Comparison of ENCODE assay signal across 23 mouse cellular contexts in the genomic region with DNA sequence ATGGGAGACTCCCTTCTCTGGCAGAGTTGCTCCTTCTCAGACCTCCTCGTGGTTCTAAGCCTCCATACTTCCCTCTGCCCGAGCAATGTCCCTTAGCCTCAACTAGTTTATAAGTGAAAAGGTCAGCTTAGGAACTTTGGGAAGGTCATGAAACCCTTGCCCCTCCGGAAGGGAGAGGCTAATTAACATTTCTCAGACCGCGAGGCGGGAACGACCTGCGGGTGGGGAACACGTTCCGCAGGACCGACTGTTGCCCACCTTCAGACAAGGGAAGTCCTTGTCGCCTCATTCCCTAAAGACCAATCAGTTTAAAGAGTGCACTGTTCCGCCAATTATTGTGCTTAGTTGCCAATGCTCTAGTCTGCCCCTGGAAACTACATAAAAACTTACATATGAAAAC. TPM values are rescaled to one million over a fixed set of nuclear protein-coding genes. Genes with fewer than 3 reads are reported as not detected.
DNase-seq lines count a peak whose midpoint lies in the region; ATAC-seq and TF ChIP-seq lines count a peak whose summit lies in the region.
"Had no signal": no experiment of that assay in that cellular context is flagged by ENCODE, and none has a peak within 500 bp of the region (broad histone marks: within the 10 kb centered on the region; RNA-seq: fewer than 3 reads in every experiment).

No protein-coding gene starts in this region.

- H3K27ac ChIP-seq in ES-Bruce4 (ENCODE audit: insufficient read depth, low read length), result peak overlapping the region; percentile 93
- peak overlapping the region; percentile 88 for H3K27ac ChIP-seq in ES-E14 (ENCODE audit: insufficient read depth, low read depth, low read length, poor library complexity, severe bottlenecking)
- H3K27ac ChIP-seq in kidney, embryonic 14.5 days (ENCODE audit: low read depth, low read length), result no peak overlapping the region
- no peak overlapping the region for H3K27ac ChIP-seq in heart, embryonic 11.5 days (ENCODE audit: low read depth, low read length)
- H3K27ac ChIP-seq: embryonic facial prominence, embryonic 13.5 days; embryonic facial prominence, embryonic 15.5 days; forebrain, embryonic 10.5 days; forebrain, embryonic 12.5 days had no signal

- H3K9ac ChIP-seq in ES-Bruce4 (ENCODE audit: low read depth, poor library complexity, severe bottlenecking) (peak overlapping the region; percentile 41), ES-E14 (ENCODE audit: insufficient read depth, low read depth, low read length, poor library complexity, severe bottlenecking) (peak overlapping the region; percentile 71; the same call in 1 of the 2 replicates)
- no peak overlapping the region for H3K9ac ChIP-seq in kidney, embryonic 14.5 days (ENCODE audit: low read depth, low read length)
- no peak overlapping the region for H3K9ac ChIP-seq in heart, embryonic 11.5 days (ENCODE audit: low read depth, low read length)
- H3K9ac ChIP-seq: embryonic facial prominence, embryonic 13.5 days; embryonic facial prominence, embryonic 15.5 days; forebrain, embryonic 12.5 days had no signal

- in situ Hi-C loops in ES-E14 (cut with MboI; ENCODE audit: low sequenced_read_pairs in 2 of 2, unreplicated experiment in 2 of 2), result no loop called here

- H3K4me1 ChIP-seq in ES-Bruce4 (ENCODE audit: control insufficient read depth, insufficient read depth, low read length) (peaks cover 4% of the 10 kb centered on the region), ES-E14 (ENCODE audit: control insufficient read depth in 2 of 2, insufficient read depth in 2 of 2, low read length in 2 of 2, poor library complexity in 1 of 2) (peaks cover 17 to 18% of the 10 kb centered on the region in 2 experiments)
- no peaks in the 10 kb centered on the region for H3K4me1 ChIP-seq in kidney, embryonic 14.5 days (ENCODE audit: control insufficient read depth, insufficient read depth, low read length)
- H3K4me1 ChIP-seq in heart, embryonic 11.5 days (ENCODE audit: control insufficient read depth, insufficient read depth, low read length), result no peaks in the 10 kb centered on the region
- H3K4me1 ChIP-seq: embryonic facial prominence, embryonic 15.5 days; forebrain, embryonic 12.5 days had no signal

- TF ChIP-seq EP300 in ES-Bruce4 (IDR thresholded peaks at IDR 0.05; ENCODE audit: insufficient read depth, low read depth, low read length), result peak; percentile 96

- H3K4me3 ChIP-seq in ES-Bruce4 (ENCODE audit: low read depth, low read length), result 0 out of 2 replicates have a peak overlapping the region, but pooled peaks have one; percentile 17
- H3K4me3 ChIP-seq in ES-E14 (ENCODE audit: insufficient read depth in 1 of 2, low read depth in 1 of 2, low read length in 2 of 2, poor library complexity in 1 of 2, severe bottlenecking in 1 of 2), result peak overlapping the region; percentile 37 to 41; a peak in 3 of 4 replicates
- no peak overlapping the region for H3K4me3 ChIP-seq in kidney, embryonic 14.5 days (ENCODE audit: low read length)
- no peak overlapping the region for H3K4me3 ChIP-seq in heart, embryonic 11.5 days (ENCODE audit: low read depth, low read length)
- H3K4me3 ChIP-seq: embryonic facial prominence, embryonic 13.5 days; embryonic facial prominence, embryonic 15.5 days; erythroblast, embryonic 14.5 days; forebrain, embryonic 10.5 days; forebrain, embryonic 12.5 days had no signal

- TF ChIP-seq CTCF in ES-Bruce4 (IDR thresholded peaks at IDR 0.05; ENCODE audit: low read depth, low read length), result no peak

- H3K27me3 ChIP-seq in ES-Bruce4 (ENCODE audit: control insufficient read depth, insufficient read depth, low read length, poor library complexity, severe bottlenecking), result no peaks in the 10 kb centered on the region
- H3K27me3 ChIP-seq in kidney, embryonic 14.5 days (ENCODE audit: control insufficient read depth, insufficient read depth, low read length), result no peaks in the 10 kb centered on the region
- H3K27me3 ChIP-seq in heart, embryonic 11.5 days (ENCODE audit: control insufficient read depth, insufficient read depth, low read length), result no peaks in the 10 kb centered on the region
- H3K27me3 ChIP-seq: embryonic facial prominence, embryonic 13.5 days; embryonic facial prominence, embryonic 15.5 days had no signal

- no peak for ATAC-seq in kidney, embryonic 14.5 days (ENCODE audit: low FRiP score, low TSS enrichment)
- no peak for ATAC-seq in heart, embryonic 11.5 days (replicated peaks; ENCODE audit: insufficient number of reproducible peaks, low FRiP score, low TSS enrichment)
- ATAC-seq: forebrain, embryonic 14.5 days; forebrain, embryonic 16.5 days had no signal

- H3K36me3 ChIP-seq in ES-Bruce4 (ENCODE audit: control insufficient read depth, insufficient read depth, low read length, poor library complexity, severe bottlenecking) (no peaks in the 10 kb centered on the region), ES-E14 (ENCODE audit: control insufficient read depth, insufficient read depth, low read length, poor library complexity, severe bottlenecking) (no peaks in the 10 kb centered on the region)
- no peaks in the 10 kb centered on the region for H3K36me3 ChIP-seq in kidney, embryonic 14.5 days (ENCODE audit: control insufficient read depth, insufficient read depth, low read length)
- no peaks in the 10 kb centered on the region for H3K36me3 ChIP-seq in heart, embryonic 11.5 days (ENCODE audit: control insufficient read depth, insufficient read depth, low read length)
- H3K36me3 ChIP-seq: embryonic facial prominence, embryonic 13.5 days; embryonic facial prominence, embryonic 15.5 days; forebrain, embryonic 10.5 days; forebrain, embryonic 12.5 days had no signal

- H3K9me3 ChIP-seq in ES-Bruce4 (replicated peaks; ENCODE audit: control insufficient read depth, insufficient read depth, low read length, poor library complexity, severe bottlenecking), result no peaks in the 10 kb centered on the region
- no peaks in the 10 kb centered on the region for H3K9me3 ChIP-seq in ES-E14 (ENCODE audit: control insufficient read depth, insufficient read depth, low read depth, low read length)
- peaks cover 5% of the 10 kb centered on the region; the same call in 1 of the 2 replicates for H3K9me3 ChIP-seq in kidney, embryonic 14.5 days (ENCODE audit: control insufficient read depth, low read length)
- H3K9me3 ChIP-seq in heart, embryonic 11.5 days (replicated peaks; ENCODE audit: control insufficient read depth, low read length), result no peaks in the 10 kb centered on the region
- H3K9me3 ChIP-seq: embryonic facial prominence, embryonic 13.5 days; embryonic facial prominence, embryonic 15.5 days; forebrain, embryonic 12.5 days had no signal

- DNase-seq in ES-E14 (ENCODE audit: low read depth, low spot score) (no peak), ZHBTc4 (ENCODE audit: low read depth, low spot score) (peak; percentile 71)
- DNase-seq in kidney, postnatal 25 days, result no peak
- DNase-seq: adrenal gland, adult 2 months; adrenal gland, postnatal 10 days; adrenal gland, postnatal 25 days; cerebellum, adult 11 months; cerebellum, adult 18-20 months; cerebellum, adult 8-10 months; cerebellum, adult 9-11 months; cerebellum, postnatal 14 days; cerebellum, postnatal 36 days; embryo, embryonic 11 days had no signal

- no peak overlapping the region for H3K4me2 ChIP-seq in kidney, embryonic 14.5 days (replicated peaks; ENCODE audit: low read depth, low read length)
- H3K4me2 ChIP-seq in heart, embryonic 11.5 days, result no peak overlapping the region
- H3K4me2 ChIP-seq: embryonic facial prominence, embryonic 13.5 days; embryonic facial prominence, embryonic 15.5 days; forebrain, embryonic 12.5 days had no signal

- no peak for TF ChIP-seq POLR2A in ES-Bruce4 (IDR thresholded peaks at IDR 0.05; ENCODE audit: insufficient read depth, low read length)

- WGBS in kidney, embryonic 14.5 days, result 76% methylated on average over 13 of the region's 13 CpGs
- 67% methylated on average over 13 of the region's 13 CpGs for WGBS in heart, embryonic 11.5 days (ENCODE audit: insufficient replicate concordance)

TF ChIP-seq in ES-E14, 5 proteins besides CTCF, POLR2A, EP300 and RAD21:
- TF ChIP-seq CHD2 (IDR thresholded peaks at IDR 0.05; ENCODE audit: low read depth, low read length), result no peak
- no peak for TF ChIP-seq HCFC1 (IDR thresholded peaks at IDR 0.05; ENCODE audit: borderline replicate concordance, insufficient read depth, low read length)
- TF ChIP-seq ZC3H11A (IDR thresholded peaks at IDR 0.05; ENCODE audit: borderline replicate concordance, low read depth, low read length), result no peak
- no peak for TF ChIP-seq MAFK (IDR thresholded peaks at IDR 0.05; ENCODE audit: insufficient read depth, low read depth, low read length)
- no peak for TF ChIP-seq ZNF384 (IDR thresholded peaks at IDR 0.05; ENCODE audit: low read depth, low read length)

RNA-seq across cellular contexts. Expression of a gene that starts 8.1 kb away (rescaled TPM):
- polyA plus RNA-seq in ES-Bruce4 (2011; ENCODE audit: insufficient read depth, insufficient read length, low read depth, missing spikeins), result 49.6 and 57.2 TPM in 2 replicates
- 26.5 and 36.7 TPM in 2 replicates for total RNA-seq in ES-E14 (2012; rRNA removed)
- polyA plus RNA-seq in kidney, embryonic 14.5 days (2014; fragmentation: Nextera tagmentation; extraction: Ambion mirVana), result 16.8 and 34.5 TPM in 2 replicates
- polyA plus RNA-seq in heart, embryonic 11.5 days (2014; fragmentation: Nextera tagmentation; extraction: Ambion mirVana), result 23.3 and 24.8 TPM in 2 replicates

RNA-seq across cellular contexts. Expression of a gene that starts 59.0 kb away (rescaled TPM):
- polyA plus RNA-seq in ES-Bruce4 (2011; ENCODE audit: insufficient read depth, insufficient read length, low read depth, missing spikeins), result 140 and 149 TPM in 2 replicates
- total RNA-seq in ES-E14 (2012; rRNA removed), result 75.7 and 82.5 TPM in 2 replicates
- polyA plus RNA-seq in kidney, embryonic 14.5 days (2014; fragmentation: Nextera tagmentation; extraction: Ambion mirVana), result 19.7 and 33.1 TPM in 2 replicates
- 18.0 and 19.8 TPM in 2 replicates for polyA plus RNA-seq in heart, embryonic 11.5 days (2014; fragmentation: Nextera tagmentation; extraction: Ambion mirVana)

Comparison
In these comparisons a context has a peak if more than half of its experiments do, and no peak if none do; other contexts are left out.
1. H3K27ac ChIP-seq: peak in ES-Bruce4 (single experiment) and ES-E14 (single experiment); none in kidney, embryonic 14.5 days (single experiment) and heart, embryonic 11.5 days (single experiment).
2. H3K4me3 ChIP-seq: peak in ES-Bruce4 (single experiment) and ES-E14 (2 of 2); none in kidney, embryonic 14.5 days (single experiment) and heart, embryonic 11.5 days (single experiment).
3. H3K9ac ChIP-seq: peak in ES-Bruce4 (single experiment) and ES-E14 (single experiment); none in kidney, embryonic 14.5 days (single experiment) and heart, embryonic 11.5 days (single experiment).